Comparison of ENCODE assay signal across 22 mouse cellular contexts in genomic region chr8:30551051-30551450, GRCm38 (mm10).
DNase-seq lines count a peak whose midpoint lies in the region; ATAC-seq and TF ChIP-seq lines count a peak whose summit lies in the region.
"Had no signal": no experiment of that assay in that cellular context is flagged by ENCODE, and none has a peak within 500 bp of the region (broad histone marks: within the 10 kb centered on the region; RNA-seq: fewer than 3 reads in every experiment).

No protein-coding gene starts in this region.

- no peak overlapping the region for H3K27ac ChIP-seq in forebrain, embryonic 14.5 days (ENCODE audit: low read depth, low read length)
- no peak overlapping the region for H3K27ac ChIP-seq in forebrain, postnatal 0 days (ENCODE audit: low read depth, low read length)
- no peak overlapping the region for H3K27ac ChIP-seq in limb, embryonic 14.5 days (replicated peaks; ENCODE audit: low read depth, low read length)
- H3K27ac ChIP-seq in limb, embryonic 10.5 days, result no peak overlapping the region
- H3K27ac ChIP-seq: embryonic facial prominence, embryonic 10.5 days; embryonic facial prominence, embryonic 12.5 days; forebrain, embryonic 13.5 days had no signal

- no peaks in the 10 kb centered on the region for H3K27me3 ChIP-seq in forebrain, embryonic 14.5 days (replicated peaks; ENCODE audit: control insufficient read depth, insufficient read depth, low read length)
- no peaks in the 10 kb centered on the region for H3K27me3 ChIP-seq in forebrain, postnatal 0 days (ENCODE audit: insufficient read depth, low read length)
- no peaks in the 10 kb centered on the region for H3K27me3 ChIP-seq in limb, embryonic 14.5 days (ENCODE audit: control insufficient read depth, insufficient read depth, low read length)
- no peaks in the 10 kb centered on the region for H3K27me3 ChIP-seq in limb, embryonic 10.5 days (ENCODE audit: low read depth, poor library complexity, severe bottlenecking)
- H3K27me3 ChIP-seq: CH12.LX; embryonic facial prominence, embryonic 12.5 days; forebrain, embryonic 13.5 days; Patski had no signal

- no peak for TF ChIP-seq POLR2A in limb, embryonic 14.5 days (IDR thresholded peaks at IDR 0.05; ENCODE audit: borderline replicate concordance, extremely low read depth, insufficient read depth, insufficient read length)

- no peak overlapping the region for H3K4me3 ChIP-seq in forebrain, embryonic 14.5 days (ENCODE audit: low read depth, low read length)
- H3K4me3 ChIP-seq in forebrain, postnatal 0 days (ENCODE audit: low read depth, low read length), result no peak overlapping the region
- H3K4me3 ChIP-seq in limb, embryonic 14.5 days (replicated peaks; ENCODE audit: low read length), result no peak overlapping the region
- H3K4me3 ChIP-seq in limb, embryonic 10.5 days, result no peak overlapping the region
- H3K4me3 ChIP-seq: embryonic facial prominence, embryonic 10.5 days; embryonic facial prominence, embryonic 12.5 days; forebrain, embryonic 13.5 days had no signal

- no peak overlapping the region for H3K9ac ChIP-seq in forebrain, embryonic 14.5 days (ENCODE audit: low read length)
- H3K9ac ChIP-seq in forebrain, postnatal 0 days, result no peak overlapping the region
- no peak overlapping the region for H3K9ac ChIP-seq in limb, embryonic 14.5 days (ENCODE audit: low read depth, low read length, severe bottlenecking)
- H3K9ac ChIP-seq: embryonic facial prominence, embryonic 12.5 days; forebrain, embryonic 13.5 days had no signal

- no peaks in the 10 kb centered on the region for H3K36me3 ChIP-seq in forebrain, embryonic 14.5 days (ENCODE audit: control insufficient read depth, insufficient read depth, low read length)
- no peaks in the 10 kb centered on the region for H3K36me3 ChIP-seq in forebrain, postnatal 0 days (ENCODE audit: insufficient read depth)
- no peaks in the 10 kb centered on the region for H3K36me3 ChIP-seq in limb, embryonic 14.5 days (ENCODE audit: control insufficient read depth, insufficient read depth, low read length)
- no peaks in the 10 kb centered on the region for H3K36me3 ChIP-seq in limb, embryonic 10.5 days
- H3K36me3 ChIP-seq: embryonic facial prominence, embryonic 10.5 days; embryonic facial prominence, embryonic 12.5 days; G1E had no signal

- peaks cover 5% of the 10 kb centered on the region; the same call in 1 of the 2 replicates for H3K4me1 ChIP-seq in forebrain, embryonic 14.5 days (ENCODE audit: control insufficient read depth, insufficient read depth, low read length)
- H3K4me1 ChIP-seq in forebrain, postnatal 0 days (ENCODE audit: insufficient read depth), result no peaks in the 10 kb centered on the region
- no peaks in the 10 kb centered on the region for H3K4me1 ChIP-seq in limb, embryonic 14.5 days (ENCODE audit: control insufficient read depth, insufficient read depth, low read length)
- H3K4me1 ChIP-seq in limb, embryonic 10.5 days, result peaks cover 6% of the 10 kb centered on the region; the same call in 1 of the 2 replicates
- H3K4me1 ChIP-seq: embryonic facial prominence, embryonic 10.5 days; embryonic facial prominence, embryonic 12.5 days had no signal

- no peaks in the 10 kb centered on the region for H3K9me3 ChIP-seq in forebrain, embryonic 14.5 days (replicated peaks; ENCODE audit: control insufficient read depth, low read length)
- H3K9me3 ChIP-seq in forebrain, postnatal 0 days (ENCODE audit: low read length), result no peaks in the 10 kb centered on the region
- H3K9me3 ChIP-seq in limb, embryonic 14.5 days (ENCODE audit: control insufficient read depth, low read length), result no peaks in the 10 kb centered on the region
- no peaks in the 10 kb centered on the region for H3K9me3 ChIP-seq in limb, embryonic 10.5 days (replicated peaks)
- H3K9me3 ChIP-seq: embryonic facial prominence, embryonic 10.5 days; embryonic facial prominence, embryonic 12.5 days; forebrain, embryonic 13.5 days had no signal

- TF ChIP-seq CTCF in forebrain, postnatal 0 days (IDR thresholded peaks at IDR 0.05; ENCODE audit: low read depth), result no peak

- no peak for ATAC-seq in forebrain, embryonic 14.5 days
- ATAC-seq in forebrain, postnatal 0 days, result no peak
- ATAC-seq in limb, embryonic 14.5 days (ENCODE audit: low FRiP score, low read depth), result no peak
- ATAC-seq: activated CD4-positive, CD25-positive, alpha-beta regulatory T cell, adult 4 months; CD4-positive, CD25-positive, alpha-beta regulatory T cell, adult 4 months; forebrain, embryonic 13.5 days; forebrain, embryonic 16.5 days; Patski had no signal

- 86% methylated on average over 1 of the region's 1 CpGs for WGBS in forebrain, embryonic 14.5 days
- 68% methylated on average over 1 of the region's 1 CpGs for WGBS in forebrain, postnatal 0 days
- WGBS in limb, embryonic 14.5 days, result 65% methylated on average over 1 of the region's 1 CpGs
- WGBS in limb, embryonic 10.5 days, result 93% methylated on average over 1 of the region's 1 CpGs

- H3K4me2 ChIP-seq in forebrain, embryonic 14.5 days (ENCODE audit: low read length), result no peak overlapping the region
- no peak overlapping the region for H3K4me2 ChIP-seq in forebrain, postnatal 0 days (ENCODE audit: low read depth)
- no peak overlapping the region for H3K4me2 ChIP-seq in limb, embryonic 14.5 days (replicated peaks; ENCODE audit: low read depth, low read length, severe bottlenecking)
- H3K4me2 ChIP-seq: embryonic facial prominence, embryonic 12.5 days; forebrain, embryonic 13.5 days had no signal

- DNase-seq in forebrain, embryonic 14.5 days (ENCODE audit: low spot score), result peak; percentile 1
- no peak for DNase-seq in forebrain, postnatal 0 days
- DNase-seq in limb, embryonic 14.5 days (ENCODE audit: low spot score), result peak; percentile 18
- no peak for DNase-seq in limb, embryonic 10.5 days (ENCODE audit: low spot score)
- DNase-seq in brain, adult 2 months (ENCODE audit: low read depth, low spot score), result peak; percentile 3
- DNase-seq: adrenal gland, adult 8-10 months; adrenal gland, postnatal 14 days; adrenal gland, postnatal 36 days; B cell, adult 2 months; cerebellum, adult 11-12 months; cerebellum, adult 2 months; cerebellum, adult 9-10 months; cerebellum, postnatal 25 days had no signal

Comparison
In these comparisons a context has a peak if more than half of its experiments do, and no peak if none do; other contexts are left out.
1. DNase-seq: peak in forebrain, embryonic 14.5 days (single experiment), limb, embryonic 14.5 days (single experiment) and brain, adult 2 months (single experiment); none in forebrain, postnatal 0 days (single experiment) and limb, embryonic 10.5 days (single experiment).